Mouse (Mus musculus): ENCODE results near the gene Nsun7. TPM values are rescaled to one million over a fixed set of nuclear protein-coding genes. Genes with fewer than 3 reads are reported as not detected.
"Not testable (repeated sequence)": the region's sequence is repeated elsewhere in the genome, so short reads cannot be mapped to it uniquely, and the experiment has no call there.

Nsun7 gene
- 0.37 and 0.73 TPM in 2 replicates for total RNA-seq (2017)

DNA sequence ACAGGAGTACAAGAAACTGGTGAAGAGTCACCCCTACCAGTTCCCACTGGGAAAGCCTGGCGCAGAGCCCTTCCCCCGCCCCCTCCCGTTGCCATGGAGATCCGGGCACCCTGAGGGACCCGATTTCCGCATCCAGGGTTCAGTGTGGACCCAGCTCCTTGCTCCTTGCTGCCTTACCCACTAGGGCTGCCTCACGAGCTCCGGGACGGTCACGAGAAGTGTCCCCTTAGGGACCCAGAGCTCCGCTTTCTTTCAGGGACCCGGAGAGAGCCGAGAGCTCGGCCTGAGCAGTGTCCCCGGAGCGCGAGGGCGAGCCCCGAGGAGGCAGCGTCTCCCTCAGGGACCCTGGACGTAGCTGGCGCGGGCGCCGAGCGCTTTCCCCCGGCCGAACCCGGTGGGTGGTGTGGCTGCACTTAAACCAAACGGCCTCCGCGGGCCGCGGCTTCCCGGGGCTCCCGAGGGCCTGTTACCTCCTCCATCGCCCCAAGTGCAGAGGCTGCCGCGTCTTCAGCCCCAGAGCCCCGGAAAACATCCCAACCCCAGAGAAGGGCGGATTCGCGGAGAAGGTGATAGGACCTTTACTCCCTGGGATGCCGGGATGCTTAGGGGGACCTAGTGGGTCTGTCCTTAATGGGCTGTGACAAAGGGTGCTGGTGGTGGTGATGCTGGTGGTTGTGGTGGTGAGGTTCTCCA lies at the start of gene Nsun7:
Gene Nsun7, plus strand, starts transcription at position 142 of the 693 bp plus-strand sequence.
- ATAC-seq (replicated peaks; ENCODE audit: low read depth, poor library complexity, severe bottlenecking) = peak; percentile 86

DNA sequence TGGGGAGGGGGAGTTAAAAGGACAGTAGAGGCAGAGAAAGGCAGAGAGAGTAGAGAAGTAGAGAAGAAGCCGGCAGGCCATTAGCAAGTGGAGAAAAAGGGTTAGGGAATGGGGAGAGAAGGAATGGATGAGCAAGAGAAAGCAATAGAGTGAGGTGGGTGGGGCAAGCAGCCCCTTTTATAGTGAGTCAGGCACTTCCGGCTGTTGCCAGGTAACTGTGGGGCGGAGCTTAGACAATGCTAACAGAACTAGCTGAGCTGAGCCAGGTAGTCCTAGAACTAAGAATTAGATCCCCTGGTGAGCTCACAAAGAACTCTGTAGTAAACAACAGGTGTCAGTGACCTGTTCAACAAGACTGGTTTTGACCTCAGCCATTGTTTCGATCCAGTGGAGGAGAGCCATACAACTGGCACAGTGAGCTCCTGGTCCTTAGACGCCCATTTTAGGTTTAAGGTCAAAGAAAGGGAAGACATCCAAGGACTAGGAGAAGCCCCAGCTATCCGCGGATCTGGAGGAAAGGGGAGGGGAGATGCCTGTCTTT lies 45.2 kb upstream of the Nsun7 start:
- ATAC-seq (replicated peaks; ENCODE audit: low read depth, poor library complexity, severe bottlenecking) = no peak

DNA sequence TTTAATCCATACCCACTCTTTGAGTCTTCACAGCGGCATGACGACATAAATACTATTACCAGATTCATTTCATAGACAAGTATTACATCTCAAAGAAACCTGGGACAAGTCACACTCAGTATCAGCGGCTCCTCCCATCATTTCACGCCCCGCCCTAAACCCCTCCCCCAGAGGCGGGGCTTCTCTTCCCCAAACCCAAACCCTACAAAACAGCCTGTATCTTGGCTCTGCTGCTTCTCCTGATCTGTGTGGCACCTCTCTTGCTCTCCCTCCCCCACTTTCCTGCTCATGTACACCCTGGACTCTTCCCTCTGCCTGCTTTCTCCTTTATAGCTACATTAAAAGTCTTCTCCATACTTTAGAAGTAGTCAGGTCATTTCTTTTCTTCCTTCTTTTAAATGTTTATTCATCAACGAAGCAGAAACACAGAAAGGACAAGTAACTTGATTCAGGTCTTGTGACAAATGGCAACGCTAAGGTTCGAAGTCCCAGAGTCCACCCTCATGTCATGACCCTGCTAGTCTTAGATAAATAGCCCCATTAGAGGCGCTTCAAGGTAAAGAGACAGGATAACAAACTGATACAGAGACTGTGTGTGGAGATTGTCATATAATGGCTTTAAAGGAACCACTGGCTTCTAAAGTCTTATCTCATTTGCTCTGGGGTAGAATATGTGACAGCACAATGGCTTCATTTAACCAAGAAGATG lies 44.0 kb upstream of the Nsun7 start:
- ATAC-seq (replicated peaks; ENCODE audit: low read depth, poor library complexity, severe bottlenecking) = no peak; the same call in 1 of the 2 replicates

DNA sequence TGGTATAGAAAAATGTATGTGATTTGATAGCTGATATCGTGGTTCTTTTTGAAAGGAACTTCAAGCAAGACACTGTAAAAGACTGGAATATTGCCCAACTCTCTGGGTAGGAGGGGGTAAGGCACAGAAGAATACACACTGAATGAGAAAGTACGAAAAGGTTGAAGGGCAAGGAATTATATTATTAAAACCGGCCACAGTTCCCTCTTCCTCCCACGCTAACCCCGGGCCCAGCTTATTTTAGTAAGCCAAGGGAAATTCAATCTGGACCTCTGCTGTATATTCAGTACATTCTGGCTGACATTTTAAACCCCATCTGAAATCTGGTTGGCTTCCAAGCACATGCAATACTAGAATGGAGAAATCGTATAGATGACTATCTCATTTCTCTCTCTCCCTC lies 40.0 kb upstream of the Nsun7 start:
- no peak for ATAC-seq (replicated peaks; ENCODE audit: low read depth, poor library complexity, severe bottlenecking)

DNA sequence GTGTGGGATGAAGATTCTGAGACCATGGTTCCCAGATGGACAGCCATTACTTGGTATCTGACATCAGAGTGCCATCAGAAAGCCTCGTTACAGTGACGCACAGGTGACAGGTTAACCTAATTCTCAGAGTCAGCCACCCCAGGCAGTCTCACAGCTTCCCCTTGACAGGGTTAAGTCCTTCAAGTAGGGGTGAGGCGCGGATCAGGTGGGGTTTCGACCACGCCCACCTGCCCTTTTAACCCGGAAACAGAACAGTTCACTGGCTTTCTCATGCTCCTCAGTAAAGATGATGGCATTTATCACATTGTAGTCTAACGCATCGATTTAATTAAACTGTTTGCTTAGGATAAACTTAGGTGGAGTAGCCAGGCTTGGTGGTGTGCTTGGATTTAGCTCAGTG lies 39.1 kb upstream of the Nsun7 start:
- ATAC-seq (replicated peaks; ENCODE audit: low read depth, poor library complexity, severe bottlenecking) = no peak

DNA sequence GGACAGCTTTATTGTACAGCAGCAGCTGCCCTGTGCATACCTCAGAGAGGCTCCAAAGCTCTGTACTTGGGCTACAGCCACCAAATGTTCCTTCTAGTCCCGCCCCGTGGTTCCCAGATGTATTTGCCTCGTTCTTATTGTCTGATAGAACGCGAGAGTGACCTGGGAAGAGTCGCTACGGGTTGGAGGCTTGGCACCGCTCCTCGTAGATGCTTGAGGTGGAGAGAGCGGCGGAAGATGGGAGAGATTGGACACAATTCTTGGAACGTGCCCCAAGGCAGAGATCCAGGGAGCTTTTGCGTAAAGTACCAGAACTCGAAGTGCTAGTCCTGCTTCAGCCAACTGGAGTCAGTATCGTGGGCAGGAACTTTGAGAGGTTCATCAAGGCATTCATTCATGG lies 36.8 kb upstream of the Nsun7 start:
- no peak for ATAC-seq (replicated peaks; ENCODE audit: low read depth, poor library complexity, severe bottlenecking)

DNA sequence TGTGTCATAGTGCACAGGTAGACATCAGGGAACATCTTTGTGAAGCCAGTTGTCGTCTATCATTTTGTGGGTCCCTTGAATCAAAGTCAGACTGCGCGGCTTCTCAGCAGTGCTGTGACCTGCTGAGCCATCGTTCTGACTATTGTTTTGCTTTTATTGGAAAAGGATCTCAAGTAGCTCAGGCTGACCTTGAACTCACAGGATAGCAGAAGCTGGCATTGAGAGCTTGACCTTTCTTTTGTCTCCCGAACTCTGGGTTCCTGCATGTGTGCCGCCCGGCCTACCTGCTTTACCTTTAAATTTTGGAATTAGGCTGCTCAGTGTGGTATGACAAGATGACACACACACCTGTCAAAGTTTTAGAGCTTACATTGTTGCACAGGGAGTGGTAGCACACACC lies 33.2 kb upstream of the Nsun7 start:
- ATAC-seq (replicated peaks; ENCODE audit: low read depth, poor library complexity, severe bottlenecking) = no peak

DNA sequence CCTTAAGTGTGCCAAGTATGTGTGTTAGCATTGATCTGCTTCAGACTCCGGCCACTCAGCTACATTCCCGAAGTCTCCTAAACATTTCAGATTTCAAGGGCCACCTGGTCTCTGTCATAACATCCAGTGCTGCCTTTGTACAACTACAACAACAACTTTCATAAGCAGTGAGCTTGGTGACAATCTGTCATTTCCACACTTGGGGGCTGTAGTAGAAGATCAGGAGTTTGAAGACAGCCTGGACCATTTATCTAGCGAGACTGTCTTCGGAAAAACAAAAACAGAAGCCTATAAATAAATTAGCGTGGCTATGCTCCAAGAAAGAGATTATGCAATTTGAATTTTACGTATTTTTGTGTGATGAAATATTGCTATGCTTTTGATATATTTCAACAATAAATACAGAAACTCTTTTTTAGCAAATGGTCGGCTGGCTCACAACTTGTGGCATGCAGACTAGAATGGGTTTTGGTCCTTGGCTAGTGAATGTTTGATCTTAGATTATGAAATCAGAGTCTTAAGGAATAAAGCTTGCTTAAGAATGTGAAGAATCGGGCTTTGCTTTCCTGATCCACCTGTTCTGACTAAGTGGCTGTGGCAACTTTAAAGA lies 27.9 kb upstream of the Nsun7 start:
- no peak for ATAC-seq (replicated peaks; ENCODE audit: low read depth, poor library complexity, severe bottlenecking)

DNA sequence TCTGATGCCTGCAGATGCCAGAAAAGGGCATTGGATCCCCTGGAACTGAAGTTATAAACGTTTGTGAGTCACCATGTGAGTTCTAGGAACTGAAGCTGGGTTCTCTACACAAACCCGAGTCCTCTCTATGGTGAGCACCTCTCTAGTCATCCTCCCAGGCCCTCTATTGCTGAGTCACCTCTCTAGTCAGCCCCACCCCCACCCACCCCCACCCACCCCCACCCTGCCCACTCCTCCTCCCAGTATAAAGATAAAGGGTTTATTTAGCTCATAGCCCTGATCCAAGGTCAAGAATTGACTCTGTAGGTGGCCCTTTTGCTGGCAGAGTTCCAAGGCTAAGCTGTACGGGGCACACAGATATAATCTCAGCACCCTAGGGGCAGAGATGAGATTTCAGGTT lies 27.2 kb upstream of the Nsun7 start:
- ATAC-seq (replicated peaks; ENCODE audit: low read depth, poor library complexity, severe bottlenecking) = 0 out of 2 replicates have a peak, but pooled peaks have one; percentile 29

DNA sequence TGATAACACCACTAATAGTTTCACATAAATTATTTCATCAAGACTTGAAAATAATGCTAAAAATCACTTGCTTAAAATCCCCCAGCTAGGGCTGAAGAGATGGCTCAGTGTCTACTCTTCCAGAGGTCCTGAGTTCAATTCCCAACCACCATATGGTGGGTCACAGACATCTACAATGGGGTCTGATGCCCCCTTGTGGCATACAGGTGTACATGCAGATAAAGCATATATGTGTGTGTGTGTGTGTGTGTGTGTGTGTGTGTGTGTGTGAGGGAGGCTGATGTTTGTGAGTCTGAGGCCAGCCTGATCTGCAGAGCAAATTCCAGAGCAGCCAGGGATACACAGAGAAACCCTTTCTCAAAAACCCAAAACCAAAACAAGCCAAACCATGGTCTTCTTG lies 17.8 kb upstream of the Nsun7 start:
- ATAC-seq (replicated peaks; ENCODE audit: low read depth, poor library complexity, severe bottlenecking) = 0 out of 2 replicates have a peak, but pooled peaks have one; percentile 58

DNA sequence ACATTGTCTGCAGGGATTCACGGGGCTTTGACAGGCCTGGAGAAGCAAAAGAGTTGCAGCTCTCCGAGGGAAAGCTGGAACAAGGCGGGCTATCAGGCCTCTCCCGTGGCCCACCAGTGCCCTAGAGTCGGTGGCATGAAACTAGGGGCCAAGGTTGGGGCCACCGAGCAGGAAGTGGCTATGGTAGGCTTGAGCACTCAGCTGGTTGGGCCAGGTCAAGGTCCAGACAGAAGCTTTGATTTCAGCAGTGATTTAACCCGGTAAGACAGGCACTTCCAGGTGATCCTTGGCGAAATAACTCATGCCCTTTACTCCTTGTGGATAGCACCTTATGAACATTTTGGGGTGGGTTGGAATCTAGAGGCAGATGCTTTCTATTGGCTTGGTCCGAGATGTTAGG lies 16.2 kb upstream of the Nsun7 start:
- no peak for ATAC-seq (replicated peaks; ENCODE audit: low read depth, poor library complexity, severe bottlenecking)

DNA sequence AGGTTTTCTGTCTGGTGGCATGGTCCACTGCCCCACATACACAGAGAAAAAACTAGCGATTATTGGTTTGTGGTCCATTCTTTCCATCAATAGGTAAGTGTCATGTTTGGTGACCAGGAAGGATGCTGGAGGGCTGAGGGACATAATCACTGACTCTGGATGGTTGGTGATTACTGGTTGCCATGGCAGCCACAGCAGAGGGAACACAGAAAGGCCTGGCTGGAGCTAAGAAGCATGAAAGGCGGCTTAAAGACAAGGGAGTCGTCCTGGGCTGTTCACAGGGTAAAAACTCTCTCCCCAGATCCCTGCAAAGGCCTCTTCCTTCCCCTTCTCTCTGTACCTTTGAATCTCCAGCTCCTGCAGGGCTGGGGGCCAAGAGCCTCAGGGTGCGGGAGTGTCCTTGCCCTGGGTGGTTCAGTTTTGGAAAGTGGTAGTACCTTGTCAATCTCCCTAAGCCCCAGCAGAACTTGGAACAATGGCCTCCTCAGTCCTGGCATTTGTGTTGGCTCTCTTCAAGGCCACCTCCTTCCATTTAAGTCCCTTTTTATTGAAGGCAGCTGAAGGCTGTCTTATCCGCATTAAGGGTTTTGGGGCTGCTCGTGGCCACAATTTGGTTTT lies 15.5 kb upstream of the Nsun7 start:
- ATAC-seq (replicated peaks; ENCODE audit: low read depth, poor library complexity, severe bottlenecking) = no peak

DNA sequence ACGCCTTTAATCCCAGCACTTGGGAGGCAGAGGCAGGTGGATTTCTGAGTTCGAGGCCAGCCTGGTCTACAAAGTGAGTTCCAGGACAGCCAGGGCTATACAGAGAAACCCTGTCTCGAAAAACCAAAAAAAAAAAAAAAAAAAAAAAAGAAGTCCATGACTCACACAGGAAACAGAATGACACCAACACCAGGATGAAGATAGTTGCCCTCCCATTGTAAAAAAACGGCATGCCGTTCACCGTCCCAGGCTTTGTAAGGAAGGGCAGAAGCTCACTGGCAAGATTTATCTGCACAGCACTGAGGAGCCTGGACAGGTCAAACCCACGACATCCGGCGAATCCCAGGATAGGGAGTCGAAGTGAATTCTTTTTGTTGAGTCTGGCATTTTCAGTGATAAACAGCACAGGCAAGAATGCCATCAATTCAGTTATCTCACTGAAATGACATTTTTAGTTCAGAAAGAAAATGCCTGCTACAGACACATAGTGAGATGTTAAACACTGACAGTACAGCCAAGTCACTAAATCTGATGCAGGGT lies 13.7 kb upstream of the Nsun7 start:
- ATAC-seq (replicated peaks; ENCODE audit: low read depth, poor library complexity, severe bottlenecking) = peak; percentile 47; the same call in 1 of the 2 replicates

DNA sequence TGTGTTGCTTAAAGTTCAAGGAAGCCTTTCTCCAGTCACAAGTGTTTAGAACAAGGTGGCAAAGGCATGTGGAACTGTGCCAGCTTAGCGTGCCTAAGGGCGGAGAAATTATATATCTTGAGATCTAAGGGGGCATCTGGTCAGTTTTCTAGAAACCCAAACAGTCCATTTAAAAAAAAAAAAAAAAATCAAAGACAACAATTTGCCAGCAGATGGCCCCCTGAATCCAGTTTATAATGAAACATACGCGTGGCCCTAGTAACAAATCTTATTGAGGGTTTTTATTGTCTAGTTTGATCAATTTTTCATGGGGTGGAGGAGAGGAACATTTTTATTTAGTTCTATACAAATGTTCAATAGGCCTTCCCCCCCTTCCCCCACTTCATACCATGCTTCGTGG lies 6.5 kb upstream of the Nsun7 start:
- ATAC-seq (replicated peaks; ENCODE audit: low read depth, poor library complexity, severe bottlenecking) = no peak

DNA sequence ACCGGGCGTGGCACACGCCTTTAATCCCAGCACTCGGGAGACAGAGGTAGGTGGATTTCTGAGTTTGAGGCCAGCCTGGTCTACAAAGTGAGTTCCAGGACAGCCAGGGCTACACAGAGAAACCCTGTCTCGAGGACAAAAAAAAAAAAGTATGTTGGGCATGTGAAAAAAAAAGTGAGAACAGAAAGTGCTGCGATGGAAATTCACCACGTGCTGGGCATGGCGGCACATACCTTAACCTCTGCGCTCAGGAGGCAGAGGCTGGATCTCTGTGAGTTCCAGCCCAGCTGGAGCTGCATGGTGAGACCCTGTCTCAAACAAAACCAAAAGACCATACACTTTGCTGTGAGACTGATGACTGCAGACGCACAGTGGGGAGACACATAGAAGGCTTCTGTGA lies 4.7 kb upstream of the Nsun7 start:
- no peak for ATAC-seq (replicated peaks; ENCODE audit: low read depth, poor library complexity, severe bottlenecking)

DNA sequence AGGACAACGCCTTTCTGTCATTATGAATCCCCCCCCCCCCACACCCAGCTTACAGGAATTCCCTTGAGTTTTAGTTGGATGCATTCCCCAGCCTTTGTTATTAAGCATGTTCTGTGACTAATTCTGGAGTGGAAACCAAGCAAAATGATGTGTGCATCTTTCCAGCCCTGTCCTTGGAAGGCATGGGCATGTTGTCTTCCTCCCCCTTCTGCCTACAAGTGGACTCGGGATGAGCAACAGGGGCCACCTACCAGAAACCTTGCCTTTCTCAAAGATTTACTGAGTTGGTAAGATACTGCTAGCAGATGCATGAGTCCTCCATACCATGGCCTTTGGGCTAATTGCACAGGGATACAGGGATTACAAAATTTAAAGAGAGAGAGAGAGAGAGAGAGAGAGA lies 697 bp upstream of the Nsun7 start:
- ATAC-seq (replicated peaks; ENCODE audit: low read depth, poor library complexity, severe bottlenecking) = no peak

DNA sequence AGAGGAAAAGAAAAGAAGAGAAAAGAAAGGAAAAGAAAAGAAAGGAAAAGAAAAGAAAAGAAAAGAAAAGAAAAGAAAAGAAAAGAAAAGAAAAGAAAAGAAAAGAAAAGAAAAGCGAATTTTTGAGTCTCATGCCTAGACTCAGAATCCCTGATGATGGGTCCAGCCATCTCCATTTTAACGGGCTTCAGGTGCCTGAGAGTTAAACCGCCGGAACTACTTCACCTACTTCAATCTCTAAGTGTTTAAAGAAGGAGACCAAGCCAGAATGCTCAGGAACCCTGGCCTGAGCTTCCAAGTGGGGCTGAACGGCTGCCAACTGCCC lies 304 bp upstream of the Nsun7 start:
- ATAC-seq (replicated peaks; ENCODE audit: low read depth, poor library complexity, severe bottlenecking) = not testable (repeated sequence)

DNA sequence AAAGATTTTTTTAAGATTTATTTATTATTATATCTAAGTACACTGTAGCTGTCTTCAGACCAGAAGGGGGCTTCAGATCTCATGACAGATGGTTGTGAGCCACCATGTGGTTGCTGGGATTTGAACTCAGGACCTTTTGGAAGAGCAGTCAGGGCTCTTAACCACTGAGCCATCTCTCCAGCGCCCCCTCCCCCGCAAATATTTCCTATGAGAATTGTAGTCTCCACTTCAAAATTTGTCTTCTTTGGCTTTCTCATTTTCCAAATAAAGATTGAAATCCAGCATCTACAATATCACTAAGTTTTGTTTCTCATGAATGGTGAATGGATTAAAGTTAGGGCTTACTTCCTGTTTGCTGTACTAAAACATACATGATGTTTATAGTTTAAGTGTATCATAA lies 2.8 kb downstream of the Nsun7 start:
- ATAC-seq (replicated peaks; ENCODE audit: low read depth, poor library complexity, severe bottlenecking) = no peak

DNA sequence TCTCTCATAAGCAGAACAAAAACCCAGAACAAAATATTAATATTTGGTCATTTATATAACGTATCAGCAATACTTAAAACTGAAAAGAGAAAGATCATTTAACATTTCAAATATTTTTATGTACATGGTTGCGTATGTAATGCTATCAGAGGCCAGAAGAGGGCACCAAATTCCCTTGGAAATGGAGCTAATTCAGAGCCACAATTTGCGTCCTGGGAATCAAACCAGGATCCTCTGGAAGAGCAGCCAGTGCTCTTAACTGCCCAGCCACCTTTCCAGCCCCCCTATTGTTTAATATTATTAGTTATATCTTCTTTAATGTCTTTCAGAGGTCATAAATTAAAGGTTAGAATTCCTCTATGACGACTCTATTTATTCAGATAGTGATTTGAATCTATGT lies 3.7 kb downstream of the Nsun7 start:
- no peak for ATAC-seq (replicated peaks; ENCODE audit: low read depth, poor library complexity, severe bottlenecking)

DNA sequence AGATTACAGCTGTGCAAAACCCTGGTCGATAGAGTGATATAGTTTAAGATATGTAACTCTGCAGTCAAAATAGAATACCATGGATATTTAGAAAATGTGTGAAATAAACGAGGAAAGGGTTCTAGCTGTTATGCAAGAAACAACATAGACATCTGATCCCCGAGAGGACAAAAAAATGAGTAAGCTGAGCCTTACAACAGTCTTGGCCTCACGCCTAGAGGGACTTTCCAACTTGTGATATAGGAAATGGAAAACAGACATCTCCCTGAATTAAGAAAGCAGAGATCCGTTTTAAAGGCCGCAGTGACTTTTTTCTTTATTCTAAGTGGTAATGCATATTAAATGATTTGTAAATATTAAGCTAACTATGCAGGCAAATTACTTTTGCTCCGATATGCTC lies 9.9 kb downstream of the Nsun7 start:
- no peak for ATAC-seq (replicated peaks; ENCODE audit: low read depth, poor library complexity, severe bottlenecking)

DNA sequence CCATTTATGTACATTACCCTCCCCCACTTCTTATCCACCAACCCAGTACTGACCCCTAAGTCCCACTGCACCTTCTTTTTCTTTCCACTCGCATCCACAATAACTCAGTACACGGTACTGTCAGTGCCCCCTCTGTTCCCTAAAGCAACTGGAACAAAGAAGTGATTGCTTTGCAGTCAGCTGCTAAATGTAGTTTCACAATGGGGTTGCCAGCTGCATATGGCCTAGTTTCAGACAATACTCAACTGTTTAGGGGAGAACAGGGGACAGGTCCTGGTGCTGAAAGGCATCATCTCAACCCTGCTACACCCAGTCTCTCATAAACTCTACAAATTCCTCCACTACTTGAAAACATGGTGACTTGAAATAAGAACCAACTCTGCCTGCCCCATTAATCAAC lies 11.4 kb downstream of the Nsun7 start:
- no peak for ATAC-seq (replicated peaks; ENCODE audit: low read depth, poor library complexity, severe bottlenecking)

All from common myeloid progenitor, adult 5-6 weeks (primary cell).